Mouse (Mus musculus) forebrain, embryonic 14.5 days (tissue): ENCODE measurements at regions not wholly inside any gene's neighbourhood (a gene's known extent, or its start where the extent isn't known, plus 50 kb on each side); places are given as distances from the start of the nearest gene placed in this dataset.

ENCODE experiments used
- ATAC-seq: fragments of 200-750 bp; cut with Nextera tagmentation; 2 replicates; pipeline ENCODE4 v1.8.0; 2017; ENCODE audit warnings: mild to moderate bottlenecking, moderate library complexity
- DNase-seq: peaks from one replicate; pipeline ENCODE4 v3.0.0-alpha.2; 2015; ENCODE audit warnings: low spot score
- H3K27ac ChIP-seq: fragments of 300-500 bp; sonication (generic); 2 replicates; pipeline ENCODE4 v1.5.1; 2014; ENCODE audit warnings: low read depth, mild to moderate bottlenecking, control low read depth, low read length, moderate library complexity
- H3K27me3 ChIP-seq: fragments of 300-500 bp; sonication (generic); replicated peaks from 2 replicates; pipeline ENCODE4 v1.6.1; 2014; ENCODE audit warnings: low read length, control low read depth, mixed read lengths; ENCODE audit not compliant: control insufficient read depth, insufficient read depth
- H3K36me3 ChIP-seq: fragments of 300-500 bp; sonication (generic); 2 replicates; pipeline ENCODE4 v1.6.1; 2014; ENCODE audit warnings: low read length, control low read depth; ENCODE audit not compliant: control insufficient read depth, insufficient read depth
- H3K4me1 ChIP-seq: fragments of 300-500 bp; sonication (generic); 2 replicates; pipeline ENCODE4 v1.6.1; 2014; ENCODE audit warnings: antibody characterized with exemption, low read length, control low read depth; ENCODE audit not compliant: control insufficient read depth, insufficient read depth
- H3K4me2 ChIP-seq: fragments of 300-500 bp; sonication (generic); 2 replicates; pipeline ENCODE4 v1.6.1; 2014; ENCODE audit warnings: mild to moderate bottlenecking, control low read depth, low read length
- H3K4me3 ChIP-seq: fragments of 300-500 bp; sonication (generic); 2 replicates; pipeline ENCODE4 v1.5.1; 2014; ENCODE audit warnings: low read depth, low read length, control low read depth
- H3K9ac ChIP-seq: fragments of 300-500 bp; sonication (generic); 2 replicates; pipeline ENCODE4 v1.6.1; 2014; ENCODE audit warnings: mild to moderate bottlenecking, low read length, control low read depth, moderate library complexity
- H3K9me3 ChIP-seq: fragments of 300-500 bp; sonication (generic); replicated peaks from 2 replicates; pipeline ENCODE4 v1.6.1; 2016; ENCODE audit warnings: low read length, control low read depth, mixed read lengths; ENCODE audit not compliant: control insufficient read depth
- WGBS: fragments of 180-500 bp; shearing (Covaris S2); extraction: QIAGEN DNeasy Blood & Tissue Kit; methylation state at CpG from one replicate; pipeline ENCODE4 v1.1.7; 2014; 5-methylcytosine and 5-hydroxymethylcytosine counted together

DNA sequence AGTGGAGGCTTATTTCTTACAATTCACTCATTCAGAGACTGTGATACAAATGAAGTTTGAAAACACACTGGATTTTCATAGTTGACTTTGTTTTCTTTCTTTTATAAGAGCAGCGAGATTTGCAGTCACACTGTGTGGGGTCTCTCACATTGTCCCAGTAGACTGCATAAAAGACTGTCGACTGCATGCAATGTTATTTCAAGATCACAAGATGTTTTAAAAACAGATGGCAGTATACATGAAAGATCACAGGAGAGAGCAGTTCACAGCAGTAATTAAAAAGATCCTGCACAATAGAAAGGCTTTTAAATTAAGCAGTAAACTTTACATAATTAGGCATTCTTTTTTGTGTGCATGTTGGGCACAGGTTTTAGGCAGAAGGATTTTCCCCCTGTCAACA, 865.1 kb upstream of the Got2 start:
- Histone ChIP-seq H3K27me3 (no peaks in the 10 kb centered on the region), H3K9me3 (no peaks in the 10 kb centered on the region), H3K9ac (no peak overlapping the region), H3K4me2 (no peak overlapping the region), H3K4me1 (no peaks in the 10 kb centered on the region), H3K36me3 (no peaks in the 10 kb centered on the region), H3K4me3 (no peak overlapping the region), H3K27ac (no peak overlapping the region)
- peak; percentile 34; the same call in 1 of the 2 replicates for ATAC-seq
- peak; percentile 50 for DNase-seq
- WGBS = 16% methylated on average over 2 of the region's 2 CpGs

DNA sequence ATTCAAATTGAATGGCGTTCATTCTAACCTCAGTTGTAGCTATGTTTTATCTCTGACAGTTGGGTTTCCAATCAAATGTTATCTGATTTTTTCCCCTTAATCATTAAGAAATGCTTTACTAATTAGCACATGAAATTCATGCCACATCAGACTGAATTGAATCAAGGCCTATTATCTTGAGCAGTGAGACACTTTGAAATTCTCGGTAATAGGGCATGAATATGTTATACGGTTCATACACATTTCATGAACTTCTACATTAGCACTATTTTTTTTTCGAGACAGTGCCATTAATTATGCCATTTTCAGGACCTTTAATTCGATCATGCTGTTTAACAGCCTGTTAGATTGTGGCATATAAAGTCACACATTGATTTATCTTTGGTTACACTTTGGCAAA, 860.5 kb upstream of the Got2 start:
- H3K27ac ChIP-seq = no peak overlapping the region
- H3K9me3 ChIP-seq = no peaks in the 10 kb centered on the region
- no peak overlapping the region for H3K9ac ChIP-seq
- 29% methylated on average over 5 of the region's 5 CpGs for WGBS
- H3K27me3 ChIP-seq = no peaks in the 10 kb centered on the region
- peak; percentile 77 for DNase-seq
- H3K4me3 ChIP-seq = no peak overlapping the region
- ATAC-seq = peak; percentile 86
- no peak overlapping the region for H3K4me2 ChIP-seq
- H3K36me3 ChIP-seq = no peaks in the 10 kb centered on the region
- no peaks in the 10 kb centered on the region for H3K4me1 ChIP-seq

DNA sequence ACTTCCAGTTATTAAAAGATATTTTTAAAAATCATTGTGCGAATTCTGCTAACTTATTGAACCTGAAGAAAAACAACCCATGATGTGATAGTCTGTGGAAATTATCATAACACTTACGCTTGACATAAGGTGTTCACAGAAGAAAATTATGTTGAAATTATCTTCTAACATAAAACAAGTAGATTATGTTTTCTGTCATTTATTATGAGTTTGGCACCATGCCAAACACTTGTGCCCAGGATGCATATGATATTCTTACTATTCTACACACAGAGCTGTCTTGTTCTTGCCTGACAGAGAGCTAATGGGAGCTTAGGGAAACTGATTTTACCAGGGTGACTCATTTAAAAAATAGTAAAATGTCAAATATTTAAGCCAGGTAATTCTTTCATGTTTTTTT, 850.2 kb upstream of the Got2 start:
- Histone ChIP-seq H3K9ac (no peak overlapping the region), H3K4me2 (no peak overlapping the region), H3K4me1 (no peaks in the 10 kb centered on the region), H3K27ac (no peak overlapping the region), H3K4me3 (no peak overlapping the region), H3K27me3 (no peaks in the 10 kb centered on the region), H3K36me3 (no peaks in the 10 kb centered on the region), H3K9me3 (no peaks in the 10 kb centered on the region)
- WGBS = 83% methylated on average over 2 of the region's 2 CpGs
- DNase-seq (peak; percentile 54), ATAC-seq (no peak)
